Comparison of ENCODE assay signal across 25 mouse cellular contexts in genomic region chr6:55081379-55081778, GRCm38 (mm10). TPM values are rescaled to one million over a fixed set of nuclear protein-coding genes. Genes with fewer than 3 reads are reported as not detected.
"Had no signal": no experiment of that assay in that cellular context is flagged by ENCODE, and none has a peak within 500 bp of the region (broad histone marks: within the 10 kb centered on the region; RNA-seq: fewer than 3 reads in every experiment).

No protein-coding gene starts in this region.

- DNase-seq: gastrocnemius, postnatal 25 days; heart, adult 2 months; heart, postnatal 10 days; heart, postnatal 4 days; kidney, adult 2 months; kidney, adult 9 months; kidney, postnatal 10 days; kidney, postnatal 25 days; kidney, postnatal 4 days; liver; liver, embryonic 13.5 days had no signal

- H3K27ac ChIP-seq: heart, adult 2 months; hindbrain, embryonic 10.5 days; hindbrain, embryonic 12.5 days; hindbrain, embryonic 14.5 days; intestine, embryonic 15.5 days; kidney, embryonic 15.5 days; left cerebral cortex, adult 2 months; limb, embryonic 10.5 days; limb, embryonic 12.5 days; liver, embryonic 13.5 days had no signal

- H3K27me3 ChIP-seq: heart, embryonic 12.5 days; hindbrain, embryonic 12.5 days; intestine, embryonic 15.5 days; kidney, embryonic 15.5 days; limb, embryonic 12.5 days; liver, embryonic 13.5 days had no signal

- H3K9ac ChIP-seq: heart, embryonic 12.5 days; hindbrain, embryonic 12.5 days; hindbrain, embryonic 14.5 days; intestine, embryonic 15.5 days; kidney, embryonic 15.5 days; limb, embryonic 12.5 days; liver, embryonic 13.5 days had no signal

- H3K9me3 ChIP-seq: heart, embryonic 12.5 days; hindbrain, embryonic 10.5 days; hindbrain, embryonic 12.5 days; intestine, embryonic 15.5 days; kidney, embryonic 15.5 days; limb, embryonic 10.5 days; limb, embryonic 12.5 days; liver, embryonic 13.5 days had no signal

- ATAC-seq: inflammation-experienced regulatory T-cells, adult 6 months; intestine, embryonic 15.5 days; intestine, postnatal 0 days had no signal

- H3K4me3 ChIP-seq: heart, adult 2 months; heart, embryonic 12.5 days; hindbrain, embryonic 10.5 days; hindbrain, embryonic 12.5 days; intestine, embryonic 15.5 days; kidney, embryonic 15.5 days; layer of hippocampus, adult 2 months; left cerebral cortex, adult 2 months; limb, embryonic 10.5 days; limb, embryonic 12.5 days; liver, embryonic 13.5 days had no signal

- H3K4me1 ChIP-seq: hindbrain, embryonic 12.5 days; intestine, embryonic 15.5 days; kidney, embryonic 15.5 days; limb, embryonic 10.5 days; limb, embryonic 12.5 days; liver, embryonic 13.5 days had no signal

- H3K4me2 ChIP-seq: heart, embryonic 12.5 days; hindbrain, embryonic 12.5 days; hindbrain, embryonic 14.5 days; intestine, embryonic 15.5 days; kidney, embryonic 15.5 days; limb, embryonic 12.5 days; liver, embryonic 11.5 days; liver, embryonic 13.5 days had no signal

RNA-seq across cellular contexts. Expression of gene Crhr2, which starts 51.4 kb away (rescaled TPM):
- total RNA-seq: granulocyte monocyte progenitor cell, adult 5-6 weeks had no signal
- polyA plus RNA-seq: inflammation-experienced regulatory T-cells, adult 6 months; limb, embryonic 12.5 days had no signal
